Comparison of ENCODE assay signal across 8 mouse cellular contexts in the genomic region with DNA sequence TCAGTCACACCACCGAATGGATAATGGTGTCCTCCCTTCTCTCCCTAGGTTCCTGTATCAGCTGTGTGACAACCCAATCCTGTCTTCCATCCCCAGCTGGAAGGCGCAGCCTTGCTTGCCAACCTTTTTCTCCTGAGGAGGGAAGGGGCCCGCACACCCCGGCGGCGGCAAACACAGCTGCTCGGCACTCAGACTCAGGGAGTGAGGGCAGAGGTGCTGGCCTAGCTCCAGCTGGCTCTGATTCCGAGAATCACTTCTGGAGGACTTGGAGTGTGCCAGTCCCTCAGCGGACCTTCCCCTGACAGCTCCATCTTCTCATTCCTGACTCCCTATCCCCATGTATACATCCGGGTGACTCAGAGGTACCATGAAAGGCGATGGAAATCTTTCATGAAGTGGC. TPM values are rescaled to one million over a fixed set of nuclear protein-coding genes. Genes with fewer than 3 reads are reported as not detected.
A peak's percentile ranks its signal among the peaks of the same experiment; 100 is the strongest.
DNase-seq lines count a peak whose midpoint lies in the region; ATAC-seq and TF ChIP-seq lines count a peak whose summit lies in the region.
"Had no signal": no experiment of that assay in that cellular context is flagged by ENCODE, and none has a peak within 500 bp of the region (broad histone marks: within the 10 kb centered on the region; RNA-seq: fewer than 3 reads in every experiment).

No protein-coding gene starts in this region.

- peaks cover 25% of the 10 kb centered on the region for H3K4me1 ChIP-seq in forebrain, embryonic 14.5 days (ENCODE audit: control insufficient read depth, insufficient read depth, low read length)
- H3K4me1 ChIP-seq in midbrain, embryonic 12.5 days, result peaks cover 46% of the 10 kb centered on the region
- H3K4me1 ChIP-seq in liver, postnatal 0 days (ENCODE audit: insufficient read depth), result no peaks in the 10 kb centered on the region

- no peaks in the 10 kb centered on the region for H3K36me3 ChIP-seq in forebrain, embryonic 14.5 days (ENCODE audit: control insufficient read depth, insufficient read depth, low read length)
- H3K36me3 ChIP-seq in midbrain, embryonic 12.5 days, result no peaks in the 10 kb centered on the region
- no peaks in the 10 kb centered on the region for H3K36me3 ChIP-seq in liver, postnatal 0 days (replicated peaks; ENCODE audit: insufficient read depth, low read length)

- no peak overlapping the region for H3K4me3 ChIP-seq in forebrain, embryonic 14.5 days (ENCODE audit: low read depth, low read length)
- H3K4me3 ChIP-seq in midbrain, embryonic 12.5 days, result no peak overlapping the region
- H3K4me3 ChIP-seq in liver, postnatal 0 days (ENCODE audit: low read depth, low read length), result no peak overlapping the region

- no peak overlapping the region for H3K9ac ChIP-seq in forebrain, embryonic 14.5 days (ENCODE audit: low read length)
- H3K9ac ChIP-seq in midbrain, embryonic 12.5 days (replicated peaks), result no peak overlapping the region
- H3K9ac ChIP-seq in liver, postnatal 0 days (replicated peaks), result no peak overlapping the region

- 37% methylated on average over 11 of the region's 11 CpGs for WGBS in forebrain, embryonic 14.5 days
- WGBS in midbrain, embryonic 12.5 days, result 67% methylated on average over 11 of the region's 11 CpGs
- 68% methylated on average over 11 of the region's 11 CpGs for WGBS in liver, postnatal 0 days (ENCODE audit: insufficient replicate concordance)

- 0 out of 2 replicates have a peak overlapping the region, but pooled peaks have one; percentile 29 for H3K27ac ChIP-seq in forebrain, embryonic 14.5 days (ENCODE audit: low read depth, low read length)
- peak overlapping the region; percentile 7; the same call in 1 of the 2 replicates for H3K27ac ChIP-seq in midbrain, embryonic 12.5 days (replicated peaks)
- no peak overlapping the region for H3K27ac ChIP-seq in liver, postnatal 0 days (ENCODE audit: low read depth)

- DNase-seq in left cerebral cortex, postnatal 10 days (ENCODE audit: extremely low spot score in 1 of 2, low spot score in 2 of 2), result peak; percentile 31 to 72
- DNase-seq in left cerebral cortex, adult 11 months (ENCODE audit: low spot score), result no peak
- peak; percentile 83 for DNase-seq in forebrain, embryonic 14.5 days (ENCODE audit: low spot score)
- peak; percentile 70 for DNase-seq in kidney, postnatal 10 days
- no peak for DNase-seq in spleen, adult 18-20 months
- DNase-seq in liver, postnatal 0 days, result no peak

- no peak for TF ChIP-seq EP300 in liver, postnatal 0 days (IDR thresholded peaks at IDR 0.05; ENCODE audit: low read depth)

- no peak overlapping the region for H3K4me2 ChIP-seq in forebrain, embryonic 14.5 days (ENCODE audit: low read length)
- H3K4me2 ChIP-seq in midbrain, embryonic 12.5 days (replicated peaks), result no peak overlapping the region
- no peak overlapping the region for H3K4me2 ChIP-seq in liver, postnatal 0 days (ENCODE audit: low read depth, low read length)

- no peaks in the 10 kb centered on the region for H3K27me3 ChIP-seq in forebrain, embryonic 14.5 days (replicated peaks; ENCODE audit: control insufficient read depth, insufficient read depth, low read length)
- H3K27me3 ChIP-seq in midbrain, embryonic 12.5 days, result no peaks in the 10 kb centered on the region; the same call in 1 of the 2 replicates
- H3K27me3 ChIP-seq in liver, postnatal 0 days (ENCODE audit: insufficient read depth, low read length), result no peaks in the 10 kb centered on the region

- TF ChIP-seq CTCF in liver, postnatal 0 days (IDR thresholded peaks at IDR 0.05; ENCODE audit: low read depth), result no peak

- peak; percentile 65 for ATAC-seq in forebrain, embryonic 14.5 days
- ATAC-seq in midbrain, embryonic 12.5 days (ENCODE audit: low FRiP score, low read depth), result no peak
- no peak for ATAC-seq in liver, postnatal 0 days

- intact Hi-C loops in left cerebral cortex, postnatal 10 days (cut with DNase I), result no loop called here

- no peaks in the 10 kb centered on the region for H3K9me3 ChIP-seq in forebrain, embryonic 14.5 days (replicated peaks; ENCODE audit: control insufficient read depth, low read length)
- no peaks in the 10 kb centered on the region for H3K9me3 ChIP-seq in midbrain, embryonic 12.5 days
- no peaks in the 10 kb centered on the region for H3K9me3 ChIP-seq in liver, postnatal 0 days (ENCODE audit: low read length)

RNA-seq across cellular contexts. Expression of a gene that starts 36.9 kb away (rescaled TPM):
- not detected for total RNA-seq in left cerebral cortex, postnatal 10 days (2021)
- 0.24 TPM in 1 of 2 replicates, not detected in the other for polyA plus RNA-seq in forebrain, embryonic 14.5 days (2014; fragmentation: Nextera tagmentation; extraction: Ambion mirVana)
- 5.0 and 5.7 TPM in 2 replicates for polyA plus RNA-seq in midbrain, embryonic 12.5 days (2016; fragmentation: Nextera tagmentation; extraction: Ambion mirVana)
- not detected in 2 replicates for polyA plus RNA-seq in liver, postnatal 0 days (2015; fragmentation: Nextera tagmentation; extraction: Ambion mirVana)
- polyA plus RNA-seq: gonadal fat pad, adult 2 months had no signal

Comparison
In these comparisons a context has a peak if more than half of its experiments do, and no peak if none do; other contexts are left out.
1. DNase-seq: peak in left cerebral cortex, postnatal 10 days (2 of 2), forebrain, embryonic 14.5 days (single experiment) and kidney, postnatal 10 days (single experiment); none in left cerebral cortex, adult 11 months (single experiment), spleen, adult 18-20 months (0 of 2) and liver, postnatal 0 days (single experiment).